Mouse (Mus musculus) small intestine, adult 2 months (tissue): Measurements from ENCODE around the gene Sel1l.

Experiments
- CTCF ChIP-seq: fragments of 200-500 bp; IDR thresholded peaks from 2 replicates; pipeline ENCODE4 v1.5.1; 2012; ENCODE audit warnings: low read depth, mild to moderate bottlenecking, control low read depth, inconsistent platforms, low read length, moderate library complexity, mixed read lengths; ENCODE audit not compliant: insufficient replicate concordance, insufficient read length; ENCODE audit errors: extremely low read depth
- POLR2A ChIP-seq: fragments of 200-500 bp; IDR thresholded peaks from 2 replicates; pipeline ENCODE4 v1.6.1; 2012; ENCODE audit warnings: low read depth, mild to moderate bottlenecking, control low read depth, inconsistent platforms, low read length, moderate library complexity

DNA sequence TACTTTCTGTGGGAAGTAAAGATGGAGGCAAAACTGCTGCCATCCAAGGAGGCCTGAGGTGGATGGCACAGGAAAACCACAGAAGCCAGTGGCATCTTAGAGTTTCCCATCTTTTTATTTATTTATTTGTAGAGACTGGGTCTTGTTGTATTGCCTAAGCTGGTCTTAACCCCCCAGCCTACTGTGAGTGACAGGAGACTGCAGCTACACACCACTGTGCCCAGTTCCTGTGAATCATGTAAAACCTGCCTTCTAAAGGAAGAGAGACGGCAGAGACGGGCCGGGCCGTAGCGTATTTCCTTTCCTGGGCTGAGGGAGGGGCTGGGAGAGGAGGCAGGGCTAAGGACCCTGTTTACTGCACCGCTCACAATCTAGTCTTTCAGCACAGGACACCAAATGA lies 41.2 kb downstream of the Sel1l start:
- no peak for TF ChIP-seq CTCF
- TF ChIP-seq POLR2A = no peak
